Mouse (Mus musculus): ENCODE measurements at regions not wholly inside any gene's neighbourhood (a gene's known extent, or its start where the extent isn't known, plus 50 kb on each side); places are given as distances from the start of the nearest gene placed in this dataset.

GRCm38 (mm10) chr15:90733891-90734290, 54.7 kb upstream of the Cpne8 start:
- H3K36me3 ChIP-seq (ENCODE audit: control insufficient read depth, insufficient read depth, low read length) = no peaks in the 10 kb centered on the region
- no peak overlapping the region for H3K4me2 ChIP-seq (replicated peaks; ENCODE audit: low read depth)
- DNase-seq (ENCODE audit: low spot score) = no peak
- no peaks in the 10 kb centered on the region for H3K9me3 ChIP-seq (ENCODE audit: control insufficient read depth, low read length)
- TF ChIP-seq EP300 (optimal IDR thresholded peaks at IDR 0.05) (no peak), CTCF (IDR thresholded peaks at IDR 0.05; ENCODE audit: low read depth) (no peak)
- no peaks in the 10 kb centered on the region for H3K4me1 ChIP-seq (replicated peaks; ENCODE audit: control insufficient read depth, insufficient read depth)
- no peak overlapping the region for H3K27ac ChIP-seq (replicated peaks)
- no peaks in the 10 kb centered on the region for H3K27me3 ChIP-seq (ENCODE audit: control insufficient read depth, insufficient read depth, low read length)
- WGBS = 84% methylated on average over 7 of the region's 7 CpGs
- no peak for ATAC-seq (ENCODE audit: low FRiP score, low TSS enrichment)
- H3K4me3 ChIP-seq (ENCODE audit: low read depth, low read length) = no peak overlapping the region
- no peak overlapping the region for H3K9ac ChIP-seq (ENCODE audit: low read length)
